Mouse (Mus musculus): ENCODE data around the gene Kcp.

- no peak for TF ChIP-seq CTCF (IDR thresholded peaks at IDR 0.05; ENCODE audit: borderline replicate concordance, insufficient read depth, low read length)
- no peak for TF ChIP-seq POLR2A (IDR thresholded peaks at IDR 0.05; ENCODE audit: low read depth, low read length)
Measured at GRCm38 (mm10) chr6:29513284-29513683, 5.5 kb upstream of the Kcp start.

All from embryonic fibroblast, embryonic 13.5 days (primary cell).